Mouse (Mus musculus): Measurements from ENCODE around the gene Grin2c. TPM values are rescaled to one million over a fixed set of nuclear protein-coding genes. Genes with fewer than 3 reads are reported as not detected.

Grin2c gene
- polyA plus RNA-seq, 1 experiment from 2014 or later, result not detected

GRCm38 (mm10) chr11:115277604-115277975 is 10.5 kb upstream of the Grin2c start:
- Histone ChIP-seq H3K9me3 (ENCODE audit: control insufficient read depth, low read length) (no peaks in the 10 kb centered on the region), H3K4me3 (ENCODE audit: low read length) (peak overlapping the region; percentile 53), H3K27me3 (ENCODE audit: control insufficient read depth, insufficient read depth, low read length) (no peaks in the 10 kb centered on the region), H3K4me1 (ENCODE audit: control insufficient read depth, insufficient read depth, low read length) (0 out of 2 replicates have a peak, but pooled peaks cover 6% of the 10 kb centered on the region), H3K9ac (ENCODE audit: low read depth, low read length) (peak overlapping the region; percentile 53), H3K36me3 (ENCODE audit: control insufficient read depth, insufficient read depth, low read length) (no peaks in the 10 kb centered on the region), H3K27ac (ENCODE audit: low read depth, low read length) (peak overlapping the region; percentile 53; the same call in 1 of the 2 replicates), H3K4me2 (replicated peaks; ENCODE audit: low read depth, low read length) (peak overlapping the region; percentile 53)
- WGBS, result 17% methylated on average over 7 of the region's 7 CpGs
- no peak for ATAC-seq (ENCODE audit: low FRiP score, low TSS enrichment)

DNA sequence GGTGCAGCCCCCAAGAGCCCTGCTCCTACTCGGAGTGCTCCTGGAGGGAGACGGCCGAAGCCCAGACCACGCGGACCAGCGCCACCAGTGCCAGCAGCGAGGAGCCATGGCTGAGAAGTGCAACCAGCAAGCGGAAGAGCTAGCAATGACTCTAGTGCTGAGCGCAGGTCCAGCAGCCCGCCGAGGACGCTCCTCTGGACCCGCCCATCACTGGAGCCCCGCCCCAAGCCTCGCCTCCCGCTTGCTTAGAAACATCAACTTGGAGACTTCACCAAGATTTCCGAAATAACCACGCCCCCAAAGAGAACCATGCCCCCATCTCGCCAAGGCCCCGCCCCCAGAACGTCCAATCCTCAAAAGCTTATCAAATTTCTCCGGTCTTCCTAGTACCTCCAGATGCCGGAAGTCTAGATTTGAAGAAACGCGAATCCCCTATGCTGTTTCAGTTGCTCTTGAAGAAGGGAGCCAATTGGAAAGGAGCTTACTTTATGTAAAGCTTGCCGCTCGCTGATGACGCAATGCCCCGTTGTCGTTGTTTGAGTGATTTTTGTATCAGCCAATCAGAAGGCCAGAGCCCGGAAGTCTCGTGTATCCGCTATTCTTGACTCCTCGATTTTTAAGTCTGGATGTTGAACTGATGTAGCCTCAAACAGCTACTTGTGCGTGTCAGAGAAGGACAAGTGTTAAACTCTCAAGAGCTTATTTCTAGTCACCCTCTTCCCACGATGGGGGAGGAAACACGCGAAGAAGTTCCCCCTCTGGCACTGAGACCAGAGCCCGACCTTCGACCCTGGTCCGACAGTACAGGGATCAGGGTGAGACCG is 9.9 kb upstream of the Grin2c start, which contains the start of gene Fdxr:
Gene Fdxr, minus strand, starts transcription at position 271 of the 824 bp plus-strand sequence.
- peak; percentile 96 for ATAC-seq (ENCODE audit: low FRiP score, low TSS enrichment)
- peak within 1 kb of the TSS; percentile 84 for H3K4me2 ChIP-seq (replicated peaks; ENCODE audit: low read depth, low read length)
- H3K9me3 ChIP-seq (ENCODE audit: control insufficient read depth, low read length), result no peaks in the 10 kb centered on the region
- WGBS, result under 1% methylated on average over 42 of the region's 42 CpGs
- H3K4me1 ChIP-seq (ENCODE audit: control insufficient read depth, insufficient read depth, low read length), result 0 out of 2 replicates have a peak, but pooled peaks cover 6% of the 10 kb centered on the region
- H3K4me3 ChIP-seq (ENCODE audit: low read length), result peak within 1 kb of the TSS; percentile 63
- H3K27me3 ChIP-seq (ENCODE audit: control insufficient read depth, insufficient read depth, low read length), result no peaks in the 10 kb centered on the region
- H3K27ac ChIP-seq (ENCODE audit: low read depth, low read length), result peak within 1 kb of the TSS; percentile 83
- H3K36me3 ChIP-seq (ENCODE audit: control insufficient read depth, insufficient read depth, low read length), result no peaks in the 10 kb centered on the region; the same call in 1 of the 2 replicates
- peak within 1 kb of the TSS; percentile 72 for H3K9ac ChIP-seq (ENCODE audit: low read depth, low read length)

DNA sequence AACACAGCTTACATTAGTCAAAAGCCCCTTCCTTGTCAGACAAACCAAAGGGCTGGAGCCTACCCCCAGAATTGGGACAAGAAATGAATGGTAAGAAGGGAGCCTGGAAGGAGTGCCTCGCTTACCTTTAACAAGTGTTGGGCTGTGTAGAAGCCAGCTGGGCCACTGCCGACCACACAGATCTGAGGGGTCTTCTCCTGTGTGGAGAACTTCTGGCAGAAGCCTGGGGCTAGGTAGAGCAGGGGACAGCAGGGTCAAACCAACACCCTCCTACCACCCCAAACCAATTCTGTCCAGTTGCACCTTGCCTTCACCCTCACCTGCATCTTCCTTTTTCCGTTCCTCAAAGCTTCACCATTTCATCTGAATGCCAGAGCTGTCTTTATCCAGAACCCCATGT is 8.9 kb upstream of the Grin2c start:
- no peaks in the 10 kb centered on the region for H3K27me3 ChIP-seq (ENCODE audit: control insufficient read depth, insufficient read depth, low read length)
- H3K4me2 ChIP-seq (replicated peaks; ENCODE audit: low read depth, low read length), result peak overlapping the region; percentile 84
- ATAC-seq (ENCODE audit: low FRiP score, low TSS enrichment), result no peak
- peak overlapping the region; percentile 72; the same call in 1 of the 2 replicates for H3K9ac ChIP-seq (ENCODE audit: low read depth, low read length)
- peak overlapping the region; percentile 63 for H3K4me3 ChIP-seq (ENCODE audit: low read length)
- no peaks in the 10 kb centered on the region for H3K9me3 ChIP-seq (ENCODE audit: control insufficient read depth, low read length)
- H3K27ac ChIP-seq (ENCODE audit: low read depth, low read length), result no peak overlapping the region
- 0 out of 2 replicates have a peak, but pooled peaks cover 6% of the 10 kb centered on the region for H3K4me1 ChIP-seq (ENCODE audit: control insufficient read depth, insufficient read depth, low read length)
- 70% methylated on average over 3 of the region's 3 CpGs for WGBS
- H3K36me3 ChIP-seq (ENCODE audit: control insufficient read depth, insufficient read depth, low read length), result no peaks in the 10 kb centered on the region; the same call in 1 of the 2 replicates

DNA sequence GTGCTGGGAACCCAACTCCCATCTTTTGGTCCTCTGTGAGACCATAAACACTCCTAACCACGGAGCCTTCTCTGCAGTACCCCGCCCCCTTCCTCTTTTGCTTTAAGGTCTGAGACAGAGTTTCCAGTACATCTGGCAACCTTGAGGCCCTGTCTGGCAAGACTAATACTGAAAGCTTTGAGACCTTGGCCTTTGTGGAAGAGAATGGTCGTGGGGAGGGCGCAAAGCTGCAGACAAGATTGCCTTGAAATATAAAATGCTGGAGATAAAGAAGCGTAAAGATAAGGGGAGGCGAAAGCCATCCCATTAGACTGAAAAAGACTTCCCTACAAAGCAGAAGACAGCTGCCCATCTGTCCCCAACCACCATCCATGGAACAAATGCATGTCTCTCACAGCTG is 8.5 kb upstream of the Grin2c start:
- Histone ChIP-seq H3K4me1 (ENCODE audit: control insufficient read depth, insufficient read depth, low read length) (0 out of 2 replicates have a peak, but pooled peaks cover 6% of the 10 kb centered on the region), H3K27me3 (ENCODE audit: control insufficient read depth, insufficient read depth, low read length) (no peaks in the 10 kb centered on the region), H3K36me3 (ENCODE audit: control insufficient read depth, insufficient read depth, low read length) (no peaks in the 10 kb centered on the region; the same call in 1 of the 2 replicates), H3K27ac (ENCODE audit: low read depth, low read length) (no peak overlapping the region), H3K4me3 (ENCODE audit: low read length) (peak overlapping the region; percentile 63; the same call in 1 of the 2 replicates), H3K9me3 (ENCODE audit: control insufficient read depth, low read length) (no peaks in the 10 kb centered on the region), H3K9ac (ENCODE audit: low read depth, low read length) (no peak overlapping the region), H3K4me2 (replicated peaks; ENCODE audit: low read depth, low read length) (peak overlapping the region; percentile 84; the same call in 1 of the 2 replicates)
- WGBS, result 77% methylated on average over 6 of the region's 6 CpGs
- no peak for ATAC-seq (ENCODE audit: low FRiP score, low TSS enrichment)

GRCm38 (mm10) chr11:115274771-115275170 is 7.7 kb upstream of the Grin2c start:
- H3K4me2 ChIP-seq (replicated peaks; ENCODE audit: low read depth, low read length), result no peak overlapping the region
- H3K9me3 ChIP-seq (ENCODE audit: control insufficient read depth, low read length), result no peaks in the 10 kb centered on the region
- no peak overlapping the region for H3K27ac ChIP-seq (ENCODE audit: low read depth, low read length)
- no peak overlapping the region for H3K9ac ChIP-seq (ENCODE audit: low read depth, low read length)
- 0 out of 2 replicates have a peak, but pooled peaks cover 9% of the 10 kb centered on the region for H3K4me1 ChIP-seq (ENCODE audit: control insufficient read depth, insufficient read depth, low read length)
- H3K4me3 ChIP-seq (ENCODE audit: low read length), result no peak overlapping the region
- WGBS, result 81% methylated on average over 6 of the region's 6 CpGs
- ATAC-seq (ENCODE audit: low FRiP score, low TSS enrichment), result no peak
- no peaks in the 10 kb centered on the region; the same call in 1 of the 2 replicates for H3K36me3 ChIP-seq (ENCODE audit: control insufficient read depth, insufficient read depth, low read length)
- H3K27me3 ChIP-seq (ENCODE audit: control insufficient read depth, insufficient read depth, low read length), result 0 out of 2 replicates have a peak, but pooled peaks cover under 1% of the 10 kb centered on the region

DNA sequence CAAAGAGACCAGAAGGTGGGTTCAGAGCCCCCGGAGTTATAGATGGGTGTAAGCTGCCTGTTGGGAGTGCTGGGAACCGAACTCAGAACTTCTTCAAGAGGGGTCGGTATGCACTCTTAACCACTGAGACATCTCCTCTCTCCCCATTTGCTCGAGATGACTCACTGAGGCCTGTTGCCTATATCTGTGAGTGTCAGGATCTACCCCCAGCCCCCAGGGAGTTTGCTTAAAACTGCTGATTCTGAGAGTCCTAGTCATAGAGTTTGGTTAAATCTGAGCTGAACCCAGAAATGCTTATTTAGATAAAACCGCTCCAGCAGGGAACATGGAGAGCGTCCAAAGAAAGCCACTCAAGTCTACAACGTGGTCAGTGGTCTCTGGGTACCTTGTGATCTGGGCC is 7.1 kb upstream of the Grin2c start:
- Histone ChIP-seq H3K4me1 (ENCODE audit: control insufficient read depth, insufficient read depth, low read length) (0 out of 2 replicates have a peak, but pooled peaks cover 9% of the 10 kb centered on the region), H3K4me3 (ENCODE audit: low read length) (no peak overlapping the region), H3K9me3 (ENCODE audit: control insufficient read depth, low read length) (no peaks in the 10 kb centered on the region), H3K9ac (ENCODE audit: low read depth, low read length) (no peak overlapping the region), H3K27me3 (ENCODE audit: control insufficient read depth, insufficient read depth, low read length) (peaks cover 7% of the 10 kb centered on the region; the same call in 1 of the 2 replicates), H3K36me3 (ENCODE audit: control insufficient read depth, insufficient read depth, low read length) (no peaks in the 10 kb centered on the region; the same call in 1 of the 2 replicates), H3K4me2 (replicated peaks; ENCODE audit: low read depth, low read length) (no peak overlapping the region), H3K27ac (ENCODE audit: low read depth, low read length) (no peak overlapping the region)
- WGBS, result 82% methylated on average over 7 of the region's 7 CpGs
- no peak for ATAC-seq (ENCODE audit: low FRiP score, low TSS enrichment)

- Histone ChIP-seq H3K4me2 (replicated peaks; ENCODE audit: low read depth, low read length) (no peak overlapping the region), H3K27ac (ENCODE audit: low read depth, low read length) (no peak overlapping the region), H3K4me3 (ENCODE audit: low read length) (no peak overlapping the region), H3K27me3 (ENCODE audit: control insufficient read depth, insufficient read depth, low read length) (peaks cover 11% of the 10 kb centered on the region; the same call in 1 of the 2 replicates), H3K9ac (ENCODE audit: low read depth, low read length) (no peak overlapping the region), H3K4me1 (ENCODE audit: control insufficient read depth, insufficient read depth, low read length) (0 out of 2 replicates have a peak, but pooled peaks cover 9% of the 10 kb centered on the region), H3K9me3 (ENCODE audit: control insufficient read depth, low read length) (no peaks in the 10 kb centered on the region), H3K36me3 (ENCODE audit: control insufficient read depth, insufficient read depth, low read length) (no peaks in the 10 kb centered on the region; the same call in 1 of the 2 replicates)
- 36% methylated on average over 7 of the region's 7 CpGs for WGBS
- no peak for ATAC-seq (ENCODE audit: low FRiP score, low TSS enrichment)
Observed at GRCm38 (mm10) chr11:115273735-115274134, 6.7 kb upstream of the Grin2c start.

DNA sequence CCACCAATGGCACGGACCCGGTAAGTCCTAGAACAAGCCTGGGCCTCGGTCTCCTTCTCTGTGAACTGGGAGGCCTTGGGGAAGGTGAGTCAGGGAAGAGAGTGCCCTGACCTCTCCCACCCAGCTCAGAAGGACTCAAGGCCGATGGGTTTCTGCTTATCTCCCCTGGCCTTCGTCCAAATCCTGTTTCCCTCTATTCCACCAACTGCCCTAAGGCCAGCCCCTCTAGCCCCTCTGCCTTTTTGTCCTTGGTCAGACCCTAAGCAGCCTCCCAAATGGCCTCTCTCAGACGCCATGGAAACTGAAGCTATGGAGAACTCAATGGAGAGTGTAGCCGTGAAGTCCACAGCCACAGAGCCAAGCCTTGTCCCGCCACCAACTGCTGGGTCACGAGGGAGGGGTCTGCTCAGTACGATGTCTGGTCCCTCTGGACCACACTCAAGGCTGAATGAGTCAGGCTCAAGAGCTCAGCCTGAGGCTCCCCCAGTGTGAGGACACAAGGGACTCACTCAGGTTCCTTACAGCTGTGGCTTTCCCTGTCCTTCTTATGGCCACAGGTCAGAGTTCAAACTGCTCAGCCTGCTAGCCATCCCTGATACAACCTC is 6.0 kb upstream of the Grin2c start:
- no peak overlapping the region for H3K4me3 ChIP-seq (ENCODE audit: low read length)
- no peaks in the 10 kb centered on the region for H3K9me3 ChIP-seq (ENCODE audit: control insufficient read depth, low read length)
- H3K27me3 ChIP-seq (ENCODE audit: control insufficient read depth, insufficient read depth, low read length), result peaks cover 19% of the 10 kb centered on the region
- ATAC-seq (ENCODE audit: low FRiP score, low TSS enrichment), result no peak
- 84% methylated on average over 10 of the region's 10 CpGs for WGBS
- H3K27ac ChIP-seq (ENCODE audit: low read depth, low read length), result no peak overlapping the region
- H3K9ac ChIP-seq (ENCODE audit: low read depth, low read length), result no peak overlapping the region
- no peaks in the 10 kb centered on the region; the same call in 1 of the 2 replicates for H3K36me3 ChIP-seq (ENCODE audit: control insufficient read depth, insufficient read depth, low read length)
- 0 out of 2 replicates have a peak, but pooled peaks cover 9% of the 10 kb centered on the region for H3K4me1 ChIP-seq (ENCODE audit: control insufficient read depth, insufficient read depth, low read length)
- H3K4me2 ChIP-seq (replicated peaks; ENCODE audit: low read depth, low read length), result no peak overlapping the region
